Mouse (Mus musculus): Measurements from ENCODE around the gene Fbxo6. TPM values are rescaled to one million over a fixed set of nuclear protein-coding genes. Genes with fewer than 3 reads are reported as not detected.

The Fbxo6 gene
- polyA plus RNA-seq, 1 experiment from 2014 or later: 24.5 TPM

GRCm38 (mm10) chr4:148140098-148141011 lies 11.6 kb downstream of the Fbxo6 start:
- WGBS (ENCODE audit: insufficient replicate concordance): under 1% methylated on average over 65 of the region's 65 CpGs

DNA sequence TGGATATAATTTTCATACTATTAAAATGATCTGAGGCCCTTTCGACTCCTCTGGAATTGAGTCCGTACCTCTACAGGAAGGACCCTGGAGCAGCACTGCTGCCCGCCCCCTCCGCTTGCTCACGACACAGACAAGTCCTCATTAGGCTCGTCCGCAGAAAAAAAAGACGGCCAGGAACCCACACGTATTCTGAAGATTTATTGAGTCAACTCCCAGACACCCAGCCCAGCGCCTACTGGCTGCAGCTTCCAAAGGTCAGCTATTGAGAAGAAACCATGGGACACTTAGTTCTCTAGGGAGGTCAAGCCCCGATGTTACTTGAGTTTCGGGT lies 12.2 kb downstream of the Fbxo6 start:
- peak overlapping the region; percentile 87 for H3K4me2 ChIP-seq
- H3K4me3 ChIP-seq (ENCODE audit: low read depth, low read length): peak overlapping the region; percentile 82
- H3K9me3 ChIP-seq (replicated peaks; ENCODE audit: control insufficient read depth, low read length): no peaks in the 10 kb centered on the region
- no peak overlapping the region for H3K27ac ChIP-seq (ENCODE audit: low read depth, low read length)
- peak overlapping the region; percentile 79; the same call in 1 of the 2 replicates for H3K9ac ChIP-seq (ENCODE audit: low read depth, low read length)
- no peaks in the 10 kb centered on the region; the same call in none of the 2 replicates for H3K4me1 ChIP-seq (ENCODE audit: control insufficient read depth, insufficient read depth, low read length)
- H3K27me3 ChIP-seq (ENCODE audit: control insufficient read depth, insufficient read depth, low read length): peaks cover 18% of the 10 kb centered on the region
- WGBS (ENCODE audit: insufficient replicate concordance): 1% methylated on average over 12 of the region's 12 CpGs
- ATAC-seq (replicated peaks; ENCODE audit: insufficient number of reproducible peaks, low FRiP score, low TSS enrichment): no peak
- H3K36me3 ChIP-seq (ENCODE audit: control insufficient read depth, insufficient read depth, low read length): no peaks in the 10 kb centered on the region

More at GRCm38 (mm10) chr4:148140098-148141011, 11.6 kb downstream of the Fbxo6 start:
- Histone ChIP-seq H3K4me1 (ENCODE audit: control insufficient read depth, insufficient read depth, low read length) (no peaks in the 10 kb centered on the region; the same call in none of the 2 replicates), H3K27me3 (ENCODE audit: control insufficient read depth, insufficient read depth, low read length) (peaks cover 18% of the 10 kb centered on the region), H3K9ac (ENCODE audit: low read depth, low read length) (peak overlapping the region; percentile 79), H3K4me2 (peak overlapping the region; percentile 87), H3K9me3 (replicated peaks; ENCODE audit: control insufficient read depth, low read length) (no peaks in the 10 kb centered on the region), H3K36me3 (ENCODE audit: control insufficient read depth, insufficient read depth, low read length) (peaks cover 3% of the 10 kb centered on the region; the same call in 1 of the 2 replicates), H3K4me3 (ENCODE audit: low read depth, low read length) (peak overlapping the region; percentile 82), H3K27ac (ENCODE audit: low read depth, low read length) (peak overlapping the region; percentile 82)
- ATAC-seq (replicated peaks; ENCODE audit: insufficient number of reproducible peaks, low FRiP score, low TSS enrichment): peak; percentile 95

DNA sequence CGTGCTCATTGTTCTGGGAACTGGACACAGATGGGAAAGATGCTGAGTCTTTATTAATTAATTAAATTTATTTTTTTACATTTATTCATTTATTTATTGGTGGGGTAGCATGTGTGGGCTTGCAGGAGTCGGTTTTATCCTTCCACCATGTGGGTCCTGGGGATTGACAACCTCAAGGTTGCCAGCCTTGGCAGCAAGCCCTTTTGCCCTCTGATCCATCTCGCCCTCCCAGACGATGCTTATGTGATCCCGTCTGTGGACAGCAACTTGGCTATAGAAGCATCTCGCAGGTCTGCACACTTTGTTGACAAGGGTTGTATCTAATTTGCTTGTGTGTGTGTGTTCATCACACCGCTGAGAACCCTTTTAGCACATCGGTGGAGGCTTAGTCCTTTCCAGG lies 14.4 kb downstream of the Fbxo6 start:
- Histone ChIP-seq H3K9me3 (replicated peaks; ENCODE audit: control insufficient read depth, low read length) (no peaks in the 10 kb centered on the region), H3K9ac (ENCODE audit: low read depth, low read length) (no peak overlapping the region), H3K4me3 (ENCODE audit: low read depth, low read length) (no peak overlapping the region), H3K4me1 (ENCODE audit: control insufficient read depth, insufficient read depth, low read length) (no peaks in the 10 kb centered on the region; the same call in none of the 2 replicates), H3K27ac (ENCODE audit: low read depth, low read length) (no peak overlapping the region), H3K27me3 (ENCODE audit: control insufficient read depth, insufficient read depth, low read length) (peaks cover 18% of the 10 kb centered on the region), H3K4me2 (no peak overlapping the region), H3K36me3 (ENCODE audit: control insufficient read depth, insufficient read depth, low read length) (no peaks in the 10 kb centered on the region)
- no peak for ATAC-seq (replicated peaks; ENCODE audit: insufficient number of reproducible peaks, low FRiP score, low TSS enrichment)
- WGBS (ENCODE audit: insufficient replicate concordance): 68% methylated on average over 8 of the region's 8 CpGs

GRCm38 (mm10) chr4:148134988-148135387 lies 17.0 kb downstream of the Fbxo6 start:
- ATAC-seq (replicated peaks; ENCODE audit: insufficient number of reproducible peaks, low FRiP score, low TSS enrichment): no peak
- WGBS (ENCODE audit: insufficient replicate concordance): 73% methylated on average over 8 of the region's 8 CpGs
- Histone ChIP-seq H3K27ac (ENCODE audit: low read depth, low read length) (no peak overlapping the region), H3K4me3 (ENCODE audit: low read depth, low read length) (no peak overlapping the region), H3K36me3 (ENCODE audit: control insufficient read depth, insufficient read depth, low read length) (no peaks in the 10 kb centered on the region), H3K9ac (ENCODE audit: low read depth, low read length) (no peak overlapping the region), H3K4me1 (ENCODE audit: control insufficient read depth, insufficient read depth, low read length) (peaks cover 4% of the 10 kb centered on the region; the same call in 1 of the 2 replicates), H3K9me3 (replicated peaks; ENCODE audit: control insufficient read depth, low read length) (no peaks in the 10 kb centered on the region), H3K27me3 (ENCODE audit: control insufficient read depth, insufficient read depth, low read length) (peaks cover 43% of the 10 kb centered on the region), H3K4me2 (no peak overlapping the region)

- peaks cover 54% of the 10 kb centered on the region for H3K27me3 ChIP-seq (ENCODE audit: control insufficient read depth, insufficient read depth, low read length)
- H3K27ac ChIP-seq (ENCODE audit: low read depth, low read length): no peak overlapping the region
- peak overlapping the region; percentile 62 for H3K4me3 ChIP-seq (ENCODE audit: low read depth, low read length)
- WGBS (ENCODE audit: insufficient replicate concordance): under 1% methylated on average over 21 of the region's 21 CpGs
- ATAC-seq (replicated peaks; ENCODE audit: insufficient number of reproducible peaks, low FRiP score, low TSS enrichment): peak; percentile 28; the same call in 1 of the 2 replicates
- no peak overlapping the region for H3K9ac ChIP-seq (ENCODE audit: low read depth, low read length)
- peaks cover 4% of the 10 kb centered on the region; the same call in 1 of the 2 replicates for H3K4me1 ChIP-seq (ENCODE audit: control insufficient read depth, insufficient read depth, low read length)
- H3K4me2 ChIP-seq: peak overlapping the region; percentile 96
- H3K9me3 ChIP-seq (replicated peaks; ENCODE audit: control insufficient read depth, low read length): no peaks in the 10 kb centered on the region
- no peaks in the 10 kb centered on the region for H3K36me3 ChIP-seq (ENCODE audit: control insufficient read depth, insufficient read depth, low read length)
Observed at GRCm38 (mm10) chr4:148131497-148132081, 20.4 kb downstream of the Fbxo6 start.

DNA sequence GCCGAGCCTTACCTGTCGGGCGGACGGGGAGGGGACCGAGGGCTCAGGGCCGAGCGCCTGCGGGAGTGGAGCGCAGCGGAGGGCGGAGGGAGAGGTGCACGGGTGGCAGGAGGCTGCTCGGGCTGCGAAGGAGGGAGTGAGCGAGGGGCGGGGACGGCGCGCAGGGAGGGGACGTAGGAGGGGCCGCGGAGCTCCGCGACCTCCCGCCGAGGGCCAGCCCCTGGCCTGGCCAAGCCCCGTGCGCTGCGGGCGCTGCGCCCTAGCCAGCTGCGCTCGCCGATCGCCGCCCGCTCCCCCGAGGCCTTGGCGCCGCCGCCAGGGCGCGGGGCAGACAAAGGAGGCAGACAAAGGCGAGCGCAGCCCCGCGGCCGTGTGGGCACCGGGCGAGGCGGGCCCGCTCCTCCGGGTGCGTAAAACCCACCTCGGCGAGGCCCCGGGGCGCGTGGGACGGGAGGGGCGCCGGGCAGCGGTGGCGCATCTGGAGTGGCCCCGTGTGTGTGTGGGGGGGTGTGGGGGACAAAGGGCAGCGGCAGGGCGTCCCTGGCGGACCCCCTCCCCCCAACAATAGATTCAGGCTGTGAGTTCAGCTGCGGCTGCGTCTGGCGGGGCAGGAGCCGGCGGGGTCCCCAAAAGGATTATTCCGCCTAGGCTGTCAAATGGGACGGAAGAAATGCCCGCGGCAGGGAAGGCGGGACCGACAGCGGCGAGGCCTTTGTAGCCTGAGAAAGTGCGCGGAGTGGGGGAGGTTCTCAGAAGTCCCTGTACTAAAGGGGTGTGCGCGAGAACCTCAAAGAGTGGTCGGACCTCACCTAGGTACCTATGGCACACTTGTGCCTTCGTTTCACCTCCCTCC lies 21.2 kb downstream of the Fbxo6 start, which contains the start of gene Draxin:
Draxin (minus strand) TSS at position 138 of the 853 bp plus-strand sequence.
- peak within 1 kb of the TSS; percentile 96 for H3K4me2 ChIP-seq

GRCm38 (mm10) chr4:148130133-148130532 lies 21.8 kb downstream of the Fbxo6 start, which contains the start of gene Mad2l2:
Mad2l2 (plus strand) TSS chr4:148130384.
- Histone ChIP-seq H3K27ac (ENCODE audit: low read depth, low read length) (no peak within 1 kb of the TSS), H3K9ac (ENCODE audit: low read depth, low read length) (peak within 1 kb of the TSS; percentile 68), H3K4me2 (peak within 1 kb of the TSS; percentile 96), H3K4me1 (ENCODE audit: control insufficient read depth, insufficient read depth, low read length) (peaks cover 4% of the 10 kb centered on the region; the same call in 1 of the 2 replicates), H3K4me3 (ENCODE audit: low read depth, low read length) (peak within 1 kb of the TSS; percentile 62), H3K27me3 (ENCODE audit: control insufficient read depth, insufficient read depth, low read length) (peaks cover 55% of the 10 kb centered on the region), H3K36me3 (ENCODE audit: control insufficient read depth, insufficient read depth, low read length) (no peaks in the 10 kb centered on the region), H3K9me3 (replicated peaks; ENCODE audit: control insufficient read depth, low read length) (no peaks in the 10 kb centered on the region)
- no peak for ATAC-seq (replicated peaks; ENCODE audit: insufficient number of reproducible peaks, low FRiP score, low TSS enrichment)
- WGBS (ENCODE audit: insufficient replicate concordance): 1% methylated on average over 17 of the region's 18 CpGs

More for the DNA sequence above, 21.2 kb downstream of the Fbxo6 start, which contains the start of gene Draxin:
- Histone ChIP-seq H3K4me3 (ENCODE audit: low read depth, low read length) (peak within 1 kb of the TSS; percentile 62), H3K9ac (ENCODE audit: low read depth, low read length) (peak within 1 kb of the TSS; percentile 68), H3K27ac (ENCODE audit: low read depth, low read length) (no peak within 1 kb of the TSS), H3K9me3 (replicated peaks; ENCODE audit: control insufficient read depth, low read length) (no peaks in the 10 kb centered on the region), H3K36me3 (ENCODE audit: control insufficient read depth, insufficient read depth, low read length) (no peaks in the 10 kb centered on the region), H3K4me1 (ENCODE audit: control insufficient read depth, insufficient read depth, low read length) (peaks cover 4% of the 10 kb centered on the region; the same call in 1 of the 2 replicates), H3K27me3 (ENCODE audit: control insufficient read depth, insufficient read depth, low read length) (peaks cover 55% of the 10 kb centered on the region)
- peak; percentile 71 for ATAC-seq (replicated peaks; ENCODE audit: insufficient number of reproducible peaks, low FRiP score, low TSS enrichment)
- under 1% methylated on average over 76 of the region's 87 CpGs for WGBS (ENCODE audit: insufficient replicate concordance)

GRCm38 (mm10) chr4:148128672-148129071 lies 23.3 kb downstream of the Fbxo6 start:
- Histone ChIP-seq H3K27me3 (ENCODE audit: control insufficient read depth, insufficient read depth, low read length) (peaks cover 59% of the 10 kb centered on the region), H3K4me1 (ENCODE audit: control insufficient read depth, insufficient read depth, low read length) (peaks cover 4% of the 10 kb centered on the region; the same call in 1 of the 2 replicates), H3K27ac (ENCODE audit: low read depth, low read length) (no peak overlapping the region), H3K9me3 (replicated peaks; ENCODE audit: control insufficient read depth, low read length) (no peaks in the 10 kb centered on the region), H3K36me3 (ENCODE audit: control insufficient read depth, insufficient read depth, low read length) (no peaks in the 10 kb centered on the region), H3K9ac (ENCODE audit: low read depth, low read length) (no peak overlapping the region), H3K4me2 (no peak overlapping the region), H3K4me3 (ENCODE audit: low read depth, low read length) (no peak overlapping the region)
- ATAC-seq (replicated peaks; ENCODE audit: insufficient number of reproducible peaks, low FRiP score, low TSS enrichment): no peak
- WGBS (ENCODE audit: insufficient replicate concordance): 58% methylated on average over 2 of the region's 2 CpGs
